Mouse (Mus musculus) bone marrow macrophage, adult 2 months (primary cell): ENCODE results near the gene Rsbn1.

Source experiments
- CTCF ChIP-seq: IDR thresholded peaks from 2 replicates; pipeline ENCODE4 v1.5.1; 2012; ENCODE audit warnings: low read depth, mild to moderate bottlenecking, low read length, moderate library complexity
- POLR2A ChIP-seq: IDR thresholded peaks from 2 replicates; pipeline ENCODE4 v1.6.1; 2012; ENCODE audit warnings: mild to moderate bottlenecking, low read depth, low read length, borderline replicate concordance

- TF ChIP-seq CTCF (no peak), POLR2A (no peak)
Observed at GRCm38 (mm10) chr3:103985194-103985593, 71.3 kb downstream of the Rsbn1 start.
